Mouse (Mus musculus): Measurements from ENCODE around the gene Angptl8. TPM values are rescaled to one million over a fixed set of nuclear protein-coding genes. Genes with fewer than 3 reads are reported as not detected.

The Angptl8 gene
- polyA plus RNA-seq, 1 experiment from 2014 or later, result 2.1 TPM

- WGBS, result 41% methylated on average over 3 of the region's 3 CpGs
- peaks cover 15% of the 10 kb centered on the region for H3K36me3 ChIP-seq (ENCODE audit: control insufficient read depth, insufficient read depth, low read length)
- H3K27me3 ChIP-seq (ENCODE audit: control insufficient read depth, insufficient read depth, low read length), result no peaks in the 10 kb centered on the region
- DNase-seq (ENCODE audit: low spot score) (no peak), ATAC-seq (ENCODE audit: low FRiP score, low TSS enrichment) (no peak)
- no peaks in the 10 kb centered on the region for H3K9me3 ChIP-seq (ENCODE audit: control insufficient read depth, low read length)
- 0 out of 2 replicates have a peak overlapping the region, but pooled peaks have one; percentile 35 for H3K9ac ChIP-seq (ENCODE audit: low read length)
- H3K27ac ChIP-seq (replicated peaks), result peak overlapping the region; percentile 49
- H3K4me2 ChIP-seq (replicated peaks; ENCODE audit: low read depth), result peak overlapping the region; percentile 74
- H3K4me1 ChIP-seq (replicated peaks; ENCODE audit: control insufficient read depth, insufficient read depth), result 0 out of 2 replicates have a peak, but pooled peaks cover 2% of the 10 kb centered on the region
- peak overlapping the region; percentile 77 for H3K4me3 ChIP-seq (ENCODE audit: low read depth, low read length)
- TF ChIP-seq EP300 (optimal IDR thresholded peaks at IDR 0.05) (no peak), CTCF (IDR thresholded peaks at IDR 0.05; ENCODE audit: low read depth) (no peak)
These were observed 38.4 kb upstream of the Angptl8 start for GRCm38 (mm10) chr9:21796919-21797318.

GRCm38 (mm10) chr9:21797921-21798344 lies 37.4 kb upstream of the Angptl8 start:
- H3K27ac ChIP-seq (replicated peaks), result peak overlapping the region; percentile 94
- 1% methylated on average over 24 of the region's 26 CpGs for WGBS
- H3K36me3 ChIP-seq (ENCODE audit: control insufficient read depth, insufficient read depth, low read length), result peaks cover 15% of the 10 kb centered on the region
- H3K9me3 ChIP-seq (ENCODE audit: control insufficient read depth, low read length), result no peaks in the 10 kb centered on the region
- no peaks in the 10 kb centered on the region for H3K27me3 ChIP-seq (ENCODE audit: control insufficient read depth, insufficient read depth, low read length)
- H3K4me2 ChIP-seq (replicated peaks; ENCODE audit: low read depth), result peak overlapping the region; percentile 74
- no peaks in the 10 kb centered on the region for H3K4me1 ChIP-seq (replicated peaks; ENCODE audit: control insufficient read depth, insufficient read depth)
- peak overlapping the region; percentile 77 for H3K4me3 ChIP-seq (ENCODE audit: low read depth, low read length)
- TF ChIP-seq CTCF (IDR thresholded peaks at IDR 0.05; ENCODE audit: low read depth) (no peak), EP300 (optimal IDR thresholded peaks at IDR 0.05) (no peak)
- DNase-seq (ENCODE audit: low spot score) (peak; percentile 65), ATAC-seq (ENCODE audit: low FRiP score, low TSS enrichment) (peak; percentile 64)
- peak overlapping the region; percentile 90 for H3K9ac ChIP-seq (ENCODE audit: low read length)

- under 1% methylated on average over 50 of the region's 52 CpGs for WGBS
- no peaks in the 10 kb centered on the region for H3K27me3 ChIP-seq (ENCODE audit: control insufficient read depth, insufficient read depth, low read length)
- peak within 1 kb of the TSS; percentile 94 for H3K27ac ChIP-seq (replicated peaks)
- ATAC-seq (ENCODE audit: low FRiP score, low TSS enrichment) (peak; percentile 80), DNase-seq (ENCODE audit: low spot score) (peak; percentile 87)
- no peaks in the 10 kb centered on the region for H3K9me3 ChIP-seq (ENCODE audit: control insufficient read depth, low read length)
- H3K36me3 ChIP-seq (ENCODE audit: control insufficient read depth, insufficient read depth, low read length), result peaks cover 15% of the 10 kb centered on the region
- TF ChIP-seq EP300 (optimal IDR thresholded peaks at IDR 0.05) (no peak), CTCF (IDR thresholded peaks at IDR 0.05; ENCODE audit: low read depth) (0 out of 2 replicates have a peak, but pooled peaks have one; percentile 11)
- H3K9ac ChIP-seq (ENCODE audit: low read length), result peak within 1 kb of the TSS; percentile 90
- H3K4me2 ChIP-seq (replicated peaks; ENCODE audit: low read depth), result peak within 1 kb of the TSS; percentile 74
- no peaks in the 10 kb centered on the region for H3K4me1 ChIP-seq (replicated peaks; ENCODE audit: control insufficient read depth, insufficient read depth)
- H3K4me3 ChIP-seq (ENCODE audit: low read depth, low read length), result peak within 1 kb of the TSS; percentile 77
These were observed 36.8 kb upstream of the Angptl8 start, which contains the start of gene Kank2 for GRCm38 (mm10) chr9:21798345-21799009. Kank2 (minus strand) TSS chr9:21798744.

GRCm38 (mm10) chr9:21799010-21799350 lies 36.3 kb upstream of the Angptl8 start:
- WGBS, result 21% methylated on average over 3 of the region's 3 CpGs

GRCm38 (mm10) chr9:21801121-21801520 lies 34.2 kb upstream of the Angptl8 start:
- Histone ChIP-seq H3K4me1 (replicated peaks; ENCODE audit: control insufficient read depth, insufficient read depth) (no peaks in the 10 kb centered on the region), H3K27me3 (ENCODE audit: control insufficient read depth, insufficient read depth, low read length) (no peaks in the 10 kb centered on the region), H3K27ac (replicated peaks) (no peak overlapping the region), H3K9me3 (ENCODE audit: control insufficient read depth, low read length) (no peaks in the 10 kb centered on the region), H3K4me2 (replicated peaks; ENCODE audit: low read depth) (no peak overlapping the region), H3K4me3 (ENCODE audit: low read depth, low read length) (no peak overlapping the region), H3K9ac (ENCODE audit: low read length) (no peak overlapping the region), H3K36me3 (ENCODE audit: control insufficient read depth, insufficient read depth, low read length) (no peaks in the 10 kb centered on the region)
- DNase-seq (ENCODE audit: low spot score) (no peak), ATAC-seq (ENCODE audit: low FRiP score, low TSS enrichment) (no peak)
- TF ChIP-seq EP300 (optimal IDR thresholded peaks at IDR 0.05) (no peak), CTCF (IDR thresholded peaks at IDR 0.05; ENCODE audit: low read depth) (no peak)
- 84% methylated on average over 7 of the region's 7 CpGs for WGBS

More at GRCm38 (mm10) chr9:21799010-21799350, 36.3 kb upstream of the Angptl8 start:
- Histone ChIP-seq H3K9me3 (ENCODE audit: control insufficient read depth, low read length) (no peaks in the 10 kb centered on the region), H3K36me3 (ENCODE audit: control insufficient read depth, insufficient read depth, low read length) (peaks cover 15% of the 10 kb centered on the region), H3K4me2 (replicated peaks; ENCODE audit: low read depth) (peak overlapping the region; percentile 74), H3K4me1 (replicated peaks; ENCODE audit: control insufficient read depth, insufficient read depth) (no peaks in the 10 kb centered on the region), H3K27ac (replicated peaks) (peak overlapping the region; percentile 94), H3K4me3 (ENCODE audit: low read depth, low read length) (peak overlapping the region; percentile 77), H3K9ac (ENCODE audit: low read length) (peak overlapping the region; percentile 90; the same call in 1 of the 2 replicates), H3K27me3 (ENCODE audit: control insufficient read depth, insufficient read depth, low read length) (no peaks in the 10 kb centered on the region)
- DNase-seq (ENCODE audit: low spot score) (no peak), ATAC-seq (ENCODE audit: low FRiP score, low TSS enrichment) (no peak)
- peak; percentile 46 for TF ChIP-seq EP300 (optimal IDR thresholded peaks at IDR 0.05)
- no peak for TF ChIP-seq CTCF (IDR thresholded peaks at IDR 0.05; ENCODE audit: low read depth)

- Histone ChIP-seq H3K36me3 (ENCODE audit: control insufficient read depth, insufficient read depth, low read length) (no peaks in the 10 kb centered on the region), H3K4me3 (ENCODE audit: low read depth, low read length) (no peak overlapping the region), H3K4me1 (replicated peaks; ENCODE audit: control insufficient read depth, insufficient read depth) (no peaks in the 10 kb centered on the region), H3K9ac (ENCODE audit: low read length) (no peak overlapping the region), H3K27me3 (ENCODE audit: control insufficient read depth, insufficient read depth, low read length) (no peaks in the 10 kb centered on the region), H3K4me2 (replicated peaks; ENCODE audit: low read depth) (no peak overlapping the region), H3K9me3 (ENCODE audit: control insufficient read depth, low read length) (no peaks in the 10 kb centered on the region), H3K27ac (replicated peaks) (no peak overlapping the region)
- no peak for DNase-seq (ENCODE audit: low spot score)
- no peak for TF ChIP-seq EP300 (optimal IDR thresholded peaks at IDR 0.05)
- no peak for TF ChIP-seq CTCF (IDR thresholded peaks at IDR 0.05; ENCODE audit: low read depth)
- WGBS, result 91% methylated on average over 7 of the region's 7 CpGs
- ATAC-seq (ENCODE audit: low FRiP score, low TSS enrichment), result no peak
These were observed 33.7 kb upstream of the Angptl8 start for GRCm38 (mm10) chr9:21801591-21801990.

Data from stomach, postnatal 0 days (tissue).